Mouse (Mus musculus): ENCODE data around the gene Higd1c.

DNA sequence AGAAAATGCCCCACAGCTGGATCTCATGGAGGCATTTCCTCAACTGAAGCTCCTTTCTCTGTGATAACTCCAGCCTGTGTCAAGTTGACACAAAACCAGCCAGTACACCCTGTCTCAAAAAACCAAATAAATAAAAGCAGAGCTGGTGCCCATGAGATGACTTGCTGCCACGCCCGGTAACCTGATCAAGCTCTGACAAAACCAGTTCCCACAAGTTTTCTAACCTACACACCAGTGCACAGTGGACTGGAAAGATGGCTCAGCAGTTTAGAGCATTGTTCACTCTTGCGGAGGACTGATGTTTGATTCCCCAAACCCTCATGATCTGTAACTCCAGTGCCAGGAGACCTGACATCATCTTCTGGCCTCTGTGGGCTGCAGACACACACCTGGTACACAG, 39.1 kb upstream of the Higd1c start:
- no peak for TF ChIP-seq CTCF (IDR thresholded peaks at IDR 0.05; ENCODE audit: low read depth, low read length)
- no peak for TF ChIP-seq POLR2A (IDR thresholded peaks at IDR 0.05; ENCODE audit: insufficient read depth, low read length)
- TF ChIP-seq EP300 (IDR thresholded peaks at IDR 0.05; ENCODE audit: insufficient read depth, low read depth, low read length), result no peak

All from ES-Bruce4 (cell line).